14 mouse cellular contexts compared by ENCODE assay signal in the genomic region with DNA sequence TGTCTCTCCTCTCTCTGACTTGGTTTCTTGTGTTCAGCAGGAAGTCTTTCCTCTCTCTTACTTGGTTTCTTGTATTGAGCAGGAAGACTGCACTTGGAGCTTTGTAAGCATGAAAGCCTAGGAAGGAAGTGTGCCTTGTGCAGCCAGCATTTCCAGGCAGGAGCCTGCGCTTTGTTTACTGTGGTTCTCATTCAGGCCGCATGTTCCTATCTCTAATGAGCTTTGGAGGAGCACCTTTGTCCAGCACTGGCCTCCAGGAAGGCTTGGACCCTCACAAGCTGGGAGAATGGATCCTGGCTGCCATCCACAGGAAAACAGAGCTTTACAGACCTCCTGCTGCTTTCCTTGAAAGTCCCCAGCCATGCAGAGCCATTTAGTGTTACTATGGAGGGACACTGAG. TPM values are rescaled to one million over a fixed set of nuclear protein-coding genes. Genes with fewer than 3 reads are reported as not detected.
A peak's percentile ranks its signal among the peaks of the same experiment; 100 is the strongest.
DNase-seq lines count a peak whose midpoint lies in the region; ATAC-seq and TF ChIP-seq lines count a peak whose summit lies in the region.
"Had no signal": no experiment of that assay in that cellular context is flagged by ENCODE, and none has a peak within 500 bp of the region (broad histone marks: within the 10 kb centered on the region; RNA-seq: fewer than 3 reads in every experiment).

No protein-coding gene starts in this region.

- H3K4me3 ChIP-seq in gastrocnemius, adult 2 months: no peak overlapping the region
- H3K4me3 ChIP-seq in kidney, postnatal 0 days (replicated peaks; ENCODE audit: low read depth, low read length): no peak overlapping the region
- H3K4me3 ChIP-seq: heart, embryonic 13.5 days; limb, embryonic 15.5 days had no signal

- H3K36me3 ChIP-seq in kidney, postnatal 0 days (ENCODE audit: insufficient read depth, low read length): no peaks in the 10 kb centered on the region
- H3K36me3 ChIP-seq: heart, embryonic 13.5 days had no signal

- peak overlapping the region; percentile 46 for H3K27ac ChIP-seq in gastrocnemius, adult 2 months
- H3K27ac ChIP-seq in kidney, postnatal 0 days: peak overlapping the region; percentile 20; the same call in 1 of the 2 replicates
- H3K27ac ChIP-seq: heart, embryonic 13.5 days; limb, embryonic 15.5 days; macrophage had no signal

- H3K9ac ChIP-seq in kidney, postnatal 0 days (ENCODE audit: low read depth, low read length): no peak overlapping the region
- H3K9ac ChIP-seq: heart, embryonic 13.5 days; limb, embryonic 15.5 days had no signal

- no peak for TF ChIP-seq CTCF in gastrocnemius, adult 2 months (IDR thresholded peaks at IDR 0.05)
- TF ChIP-seq CTCF in kidney, postnatal 0 days (IDR thresholded peaks at IDR 0.05; ENCODE audit: low read depth): no peak
- TF ChIP-seq CTCF in Patski (IDR thresholded peaks at IDR 0.05): no peak

- CTCF ChIA-PET in Patski (lab: Charles Lee): interaction anchor here (0.8 to 3.0 kb wide), 7 partner anchors 8 to 34 kb away, joined by 3 to 10 read pairs (median 3); no protein-coding TSS in a partner anchor

- H3K27me3 ChIP-seq in kidney, postnatal 0 days (ENCODE audit: insufficient read depth, low read length): no peaks in the 10 kb centered on the region
- no peaks in the 10 kb centered on the region for H3K27me3 ChIP-seq in Patski
- H3K27me3 ChIP-seq: heart, embryonic 13.5 days; limb, embryonic 15.5 days had no signal

- no peak for ATAC-seq in kidney, postnatal 0 days (replicated peaks; ENCODE audit: low FRiP score, low read depth)
- ATAC-seq in Patski: peak; percentile 12

- H3K9me3 ChIP-seq in kidney, postnatal 0 days (replicated peaks; ENCODE audit: low read length): no peaks in the 10 kb centered on the region
- H3K9me3 ChIP-seq: heart, embryonic 13.5 days; limb, embryonic 15.5 days had no signal

- POLR2A ChIA-PET in Patski (lab: Charles Lee): interaction anchor here (0.6 kb wide), 1 partner anchor 477 kb away, joined by 4 read pairs; no protein-coding TSS in a partner anchor

- no peak overlapping the region for H3K4me2 ChIP-seq in kidney, postnatal 0 days (ENCODE audit: low read length)
- H3K4me2 ChIP-seq: heart, embryonic 13.5 days; limb, embryonic 15.5 days had no signal

- WGBS in kidney, postnatal 0 days: 61% methylated on average over 2 of the region's 2 CpGs

- DNase-seq in gastrocnemius, adult 2 months: no peak
- DNase-seq in gastrocnemius, postnatal 25 days: no peak
- no peak for DNase-seq in kidney, postnatal 0 days (ENCODE audit: low spot score)
- DNase-seq in kidney, postnatal 25 days: no peak
- DNase-seq in Patski (ENCODE audit: low read depth, low spot score): no peak
- DNase-seq in heart, postnatal 4 days: peak; percentile 22
- no peak for DNase-seq in gastrocnemius, adult 18-20 months (ENCODE audit: low spot score)
- DNase-seq in left cerebral cortex, postnatal 36 days (ENCODE audit: low spot score in 2 of 2): no peak
- DNase-seq: adrenal gland, adult 2 months; embryo, embryonic 11 days; thymus, postnatal 14 days had no signal

- in situ Hi-C loops in Patski (cut with MboI; ENCODE audit: low pct_unique_long_range_greater_than_20kb): no loop called here

- peaks cover 17% of the 10 kb centered on the region; the same call in 1 of the 2 replicates for H3K4me1 ChIP-seq in kidney, postnatal 0 days (replicated peaks; ENCODE audit: insufficient read depth, low read length)

- intact Hi-C loops in gastrocnemius, adult 2 months (cut with DNase I): no loop called here
- intact Hi-C loops in left cerebral cortex, postnatal 36 days (cut with DNase I): no loop called here

RNA-seq across cellular contexts. Expression of gene Fat4, which starts 32.2 kb away (rescaled TPM):
- total RNA-seq in gastrocnemius, adult 2 months (2021): 1 to 10 TPM; 2.0 to 3.6 TPM
- total RNA-seq in gastrocnemius, postnatal 25 days (2021): 1 to 10 TPM; 3.3 to 3.9 TPM
- 3.9 and 4.1 TPM in 2 replicates for polyA plus RNA-seq in kidney, postnatal 0 days (2015; fragmentation: Nextera tagmentation; extraction: Ambion mirVana)
- polyA plus RNA-seq in Patski (2021): 3.5 TPM
- total RNA-seq in heart, postnatal 4 days (2021): 10 to 100 TPM; 19.5 to 20.4 TPM
- 1 to 10 TPM; 1.4 to 1.9 TPM for total RNA-seq in gastrocnemius, adult 18-20 months (2021)
- total RNA-seq in left cerebral cortex, postnatal 36 days (2021): 10 to 100 TPM; 10.4 to 14.1 TPM
